Mouse (Mus musculus) layer of hippocampus, postnatal 10 days (tissue): ENCODE results near the gene Cnmd. TPM values are rescaled to one million over a fixed set of nuclear protein-coding genes. Genes with fewer than 3 reads are reported as not detected.
A peak's percentile ranks its signal among the peaks of the same experiment; 100 is the strongest.

ENCODE experiments used
- DNase-seq, 2 experiments: peaks; one replicate each; pipeline ENCODE4 v3.0.0; 2021; ENCODE audit warnings: low spot score in 2 of 2
- long read RNA-seq: library from polyadenylated mRNA; stranded (forward); transcript quantifications from one replicate; pipeline ENCODE4 v2.0.0, GENCODE M21; 2023
- total RNA-seq, 2 experiments: library from RNA; stranded (reverse); gene quantifications; 2 replicates each; pipeline ENCODE4 v1.2.3; 2021

The Cnmd gene
- 1 to 10 TPM; 2.5 to 3.0 TPM for total RNA-seq
- long read RNA-seq, partial matches to known transcripts, result 0 of 5 reads
- long read RNA-seq, other reads (novel, unspliced or antisense), result 2 of 5 reads

DNA sequence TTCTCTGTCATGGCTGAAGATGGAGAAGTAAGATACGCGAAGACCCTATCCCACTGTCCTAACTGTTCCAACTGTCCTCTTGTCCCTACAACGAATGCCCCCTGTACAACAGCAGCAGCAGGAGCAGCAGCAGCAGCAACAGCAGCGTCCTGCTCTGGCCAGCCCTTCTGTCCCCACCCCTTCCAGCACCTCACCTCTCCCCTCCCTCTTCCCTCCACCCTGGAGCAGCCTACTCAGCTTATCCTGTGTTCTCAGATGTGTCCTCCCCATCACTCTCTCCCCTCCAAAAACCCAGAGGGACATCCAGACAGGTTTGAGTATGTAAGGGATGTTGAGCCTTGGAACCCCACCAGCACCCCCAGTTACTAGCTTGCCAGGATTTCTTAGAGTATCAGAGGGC lies at the start of gene Cnmd:
Cnmd (minus strand) TSS at position 170 of the 400 bp plus-strand sequence.
- no peak for DNase-seq

DNA sequence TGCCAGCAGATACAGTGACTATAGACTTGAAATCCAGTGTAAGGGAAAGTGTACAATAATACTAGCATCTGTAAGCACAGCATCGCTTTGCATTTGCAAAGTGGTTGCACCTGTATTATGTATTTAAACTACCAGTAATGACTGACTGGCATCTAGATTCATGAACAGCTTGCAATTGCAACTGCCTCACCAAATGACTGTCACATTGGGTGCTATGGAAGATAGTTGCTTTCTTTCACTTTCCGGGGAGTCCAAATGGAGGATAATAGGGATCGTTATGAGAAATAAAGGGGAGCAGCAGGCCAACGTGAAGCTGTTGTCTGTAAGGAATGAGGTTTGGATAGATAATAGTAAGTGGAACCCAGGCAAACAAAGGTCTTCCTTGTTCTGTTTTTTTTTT lies 49.3 kb upstream of the Cnmd start:
- DNase-seq, result no peak

DNA sequence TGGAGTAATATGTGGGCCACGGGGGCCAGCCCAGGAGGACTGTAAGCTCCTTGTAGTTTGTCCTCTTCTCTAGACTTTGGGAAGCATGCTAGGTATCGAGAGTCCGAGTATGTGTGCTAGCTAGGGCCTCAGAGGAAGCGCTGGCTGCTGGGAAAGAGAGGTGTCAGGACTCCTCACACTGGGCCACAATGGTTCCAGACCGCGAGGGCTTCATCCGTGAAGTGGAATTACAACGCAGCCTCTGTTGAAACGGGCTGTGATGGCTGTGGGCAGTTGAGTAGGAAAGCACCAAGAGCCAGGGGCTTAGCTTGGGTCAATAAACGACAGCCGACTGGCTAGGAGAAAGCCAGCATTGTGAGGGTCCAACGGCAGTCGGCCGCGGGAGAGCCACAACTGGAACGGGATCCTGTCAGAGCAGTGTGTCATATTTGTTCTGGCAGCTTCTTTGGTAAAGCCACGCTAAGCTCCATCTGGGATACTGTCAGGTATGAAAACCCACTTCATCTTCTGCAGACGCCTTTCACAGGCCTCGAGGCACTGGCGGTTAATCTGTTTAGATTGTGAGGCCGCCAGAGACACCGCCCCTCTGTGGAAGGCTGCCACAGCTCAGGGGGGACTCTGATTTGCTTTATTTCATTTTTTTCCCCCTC lies 41.7 kb upstream of the Cnmd start:
- no peak for DNase-seq

DNA sequence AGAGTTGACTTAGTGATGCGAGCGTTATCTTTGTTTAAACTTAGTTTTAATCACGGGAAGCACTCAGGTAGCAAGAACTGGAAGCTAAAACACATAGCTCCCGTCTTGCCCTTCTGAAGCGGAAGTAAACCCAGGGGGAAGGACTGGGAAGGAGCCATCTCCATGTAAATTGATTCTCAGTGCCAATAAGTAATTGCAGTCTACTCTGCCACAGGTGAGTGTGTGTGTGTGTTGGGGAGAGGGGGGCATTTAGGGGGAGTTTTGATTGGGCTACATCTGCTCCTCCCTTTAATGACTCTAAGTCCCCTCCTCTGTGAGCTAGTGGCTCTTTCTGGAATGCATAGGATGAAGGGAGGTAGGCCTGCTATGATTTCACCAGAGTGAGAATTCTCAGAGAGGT lies 39.6 kb upstream of the Cnmd start:
- no peak for DNase-seq

DNA sequence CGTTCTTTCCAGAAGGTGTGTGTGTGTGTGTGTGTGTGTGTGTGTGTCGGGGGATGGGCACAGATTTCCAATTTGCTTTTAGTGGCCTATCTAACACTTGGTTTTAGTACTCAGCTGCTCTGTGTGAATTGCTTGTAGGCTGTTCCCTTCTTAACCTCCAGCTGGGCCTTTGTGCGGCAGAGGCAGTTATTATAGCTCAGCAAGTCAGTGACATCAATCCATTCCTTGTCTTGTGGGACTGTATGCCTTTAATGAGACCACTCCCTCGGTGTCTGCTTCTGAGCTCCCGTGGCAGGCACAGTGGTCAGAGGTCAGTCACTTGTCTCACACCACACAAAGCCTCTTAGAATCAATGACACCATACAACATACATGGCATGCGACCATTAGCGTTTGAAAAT lies 39.1 kb upstream of the Cnmd start:
- DNase-seq, result no peak

DNA sequence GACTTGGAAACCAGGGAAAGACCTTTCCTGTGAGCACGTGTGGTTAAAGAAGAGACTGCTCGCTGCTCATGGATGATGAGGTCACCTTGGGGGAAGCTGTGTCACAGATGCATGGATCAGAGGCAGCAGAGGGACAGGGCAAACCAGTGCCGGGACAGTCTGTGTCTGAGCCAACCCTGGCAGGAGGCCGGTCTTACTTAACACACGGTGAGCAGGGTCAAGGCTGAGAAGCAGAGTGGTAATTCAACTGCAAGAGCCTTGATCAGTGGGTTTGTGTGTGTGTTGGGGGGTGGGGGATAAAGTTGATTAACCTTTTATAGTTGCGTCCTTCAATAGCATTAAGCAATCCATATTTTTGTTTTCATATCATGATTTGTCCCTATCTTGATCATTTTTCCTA lies 37.4 kb upstream of the Cnmd start:
- no peak for DNase-seq

DNA sequence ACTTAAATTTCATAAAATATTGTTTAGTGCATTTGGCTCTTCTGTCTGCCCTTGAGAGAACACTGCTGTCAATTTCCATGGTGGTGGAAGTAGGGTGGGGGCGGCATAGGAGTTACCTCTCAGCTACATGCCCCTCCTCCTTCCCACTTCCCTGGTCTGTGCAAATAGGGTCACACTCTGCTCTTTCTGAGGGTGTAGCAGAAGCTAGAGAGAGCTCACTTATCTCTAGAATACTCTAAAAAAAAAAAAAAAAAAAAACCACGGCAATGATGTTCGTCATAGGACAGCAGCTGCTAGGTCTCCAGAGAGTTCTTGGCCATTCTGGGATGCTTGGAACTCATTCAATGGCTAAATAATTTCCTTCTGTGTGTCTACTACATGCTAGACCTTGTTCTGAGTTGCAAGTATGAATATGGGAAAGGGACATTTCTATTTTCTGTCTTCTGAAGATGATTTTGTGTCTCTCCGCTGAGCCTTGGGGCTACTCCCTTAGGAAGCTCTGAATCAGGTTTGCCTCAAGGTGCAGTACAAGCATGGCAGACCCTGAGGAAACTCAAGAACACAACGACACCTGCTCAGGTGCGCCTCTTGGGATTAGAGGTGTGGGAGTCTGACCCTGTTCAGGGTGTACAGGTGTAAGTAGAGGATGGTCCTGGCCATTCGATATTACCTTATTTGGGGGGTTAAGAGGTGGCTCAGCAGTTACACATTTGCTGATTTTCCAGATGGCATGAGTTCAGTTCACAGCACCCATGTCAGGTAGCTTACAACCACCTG lies 28.3 kb upstream of the Cnmd start:
- no peak for DNase-seq

DNA sequence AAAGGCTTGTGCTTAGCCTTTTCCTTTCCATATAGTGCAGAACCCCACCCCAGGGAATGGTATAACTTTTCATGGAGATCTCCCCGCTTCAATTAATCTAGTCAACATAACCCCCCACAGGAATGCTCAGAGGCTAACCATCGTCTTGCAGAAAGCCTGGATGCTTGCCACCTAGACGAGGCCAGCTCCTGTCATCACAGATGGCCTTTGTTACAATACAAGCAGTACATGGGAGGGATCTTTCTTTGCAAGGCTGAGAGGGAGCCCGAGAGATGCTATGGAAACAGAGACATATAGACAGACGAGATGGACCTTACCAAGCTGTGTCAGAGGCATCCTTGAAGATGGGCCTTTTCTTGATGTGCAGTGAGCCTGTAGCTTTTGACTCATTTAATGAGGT lies 18.7 kb upstream of the Cnmd start:
- DNase-seq, result no peak

DNA sequence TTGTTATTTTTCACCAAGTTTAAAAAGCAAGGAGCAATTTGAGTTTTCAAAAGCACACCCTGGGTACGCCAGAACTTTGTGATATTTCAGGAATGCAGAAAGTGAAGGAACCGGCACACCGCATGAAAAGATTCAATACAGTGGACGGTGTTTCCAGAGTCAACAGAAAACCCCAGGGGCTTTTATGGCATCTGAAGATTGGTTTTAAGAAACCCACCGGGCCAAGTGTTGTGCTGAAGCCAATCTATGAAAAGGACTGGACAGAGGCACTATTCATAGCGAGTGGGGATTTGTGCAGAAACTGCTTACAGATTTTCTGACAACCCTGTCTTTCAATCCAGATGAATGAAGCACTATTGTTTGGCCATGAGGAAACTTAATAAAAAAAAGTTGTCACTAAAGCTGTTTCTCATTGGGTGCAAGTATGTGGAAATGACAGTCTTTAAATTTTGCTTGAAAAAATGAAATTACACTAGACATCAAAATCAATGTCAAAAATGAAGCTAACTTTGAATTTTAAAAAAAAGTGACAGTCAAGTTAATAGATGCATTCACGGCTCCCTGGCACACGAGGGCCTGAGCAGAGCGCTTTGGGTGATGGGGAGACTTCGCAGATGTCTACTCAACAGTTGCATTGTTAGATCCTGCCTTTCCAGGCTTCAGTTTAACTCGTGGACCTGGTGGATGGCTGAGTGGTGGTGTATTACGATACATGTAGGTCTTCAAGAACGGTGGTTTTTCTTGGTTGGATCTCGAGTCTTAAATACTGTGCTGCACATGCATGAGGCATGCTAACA lies 16.1 kb upstream of the Cnmd start:
- peak in 1 of 2 experiments; percentile 35 for DNase-seq

DNA sequence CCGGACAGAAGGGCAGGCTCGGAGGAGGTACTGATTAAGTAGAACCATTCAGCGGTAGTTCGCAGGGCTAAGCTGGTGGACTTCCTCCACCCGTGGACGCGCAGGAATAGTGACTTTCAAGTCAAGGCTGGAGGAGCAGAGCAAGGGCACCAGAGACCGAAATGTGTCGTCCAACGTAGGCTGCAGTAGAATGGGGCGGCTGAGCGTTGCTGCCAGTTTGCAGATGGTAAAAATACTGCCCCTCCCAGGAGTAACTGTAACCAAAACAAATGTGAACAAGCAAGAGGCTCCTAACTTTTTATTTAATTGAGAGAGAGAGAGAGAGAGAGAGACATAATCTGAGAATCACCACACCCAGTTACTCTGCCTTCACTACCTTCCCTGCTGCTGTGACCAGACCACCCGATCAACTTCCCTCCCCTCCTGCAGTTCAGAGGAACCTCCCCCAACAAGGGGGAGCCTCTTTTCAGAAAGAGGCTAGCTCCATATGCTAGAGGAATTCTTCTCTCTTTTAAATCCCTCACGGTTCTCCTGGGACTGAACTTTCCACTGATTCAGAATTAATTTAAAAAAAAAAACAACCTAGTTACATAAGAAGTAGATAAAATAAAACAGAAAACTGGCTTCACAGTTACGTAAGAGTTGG lies 15.3 kb upstream of the Cnmd start:
- DNase-seq, result no peak

DNA sequence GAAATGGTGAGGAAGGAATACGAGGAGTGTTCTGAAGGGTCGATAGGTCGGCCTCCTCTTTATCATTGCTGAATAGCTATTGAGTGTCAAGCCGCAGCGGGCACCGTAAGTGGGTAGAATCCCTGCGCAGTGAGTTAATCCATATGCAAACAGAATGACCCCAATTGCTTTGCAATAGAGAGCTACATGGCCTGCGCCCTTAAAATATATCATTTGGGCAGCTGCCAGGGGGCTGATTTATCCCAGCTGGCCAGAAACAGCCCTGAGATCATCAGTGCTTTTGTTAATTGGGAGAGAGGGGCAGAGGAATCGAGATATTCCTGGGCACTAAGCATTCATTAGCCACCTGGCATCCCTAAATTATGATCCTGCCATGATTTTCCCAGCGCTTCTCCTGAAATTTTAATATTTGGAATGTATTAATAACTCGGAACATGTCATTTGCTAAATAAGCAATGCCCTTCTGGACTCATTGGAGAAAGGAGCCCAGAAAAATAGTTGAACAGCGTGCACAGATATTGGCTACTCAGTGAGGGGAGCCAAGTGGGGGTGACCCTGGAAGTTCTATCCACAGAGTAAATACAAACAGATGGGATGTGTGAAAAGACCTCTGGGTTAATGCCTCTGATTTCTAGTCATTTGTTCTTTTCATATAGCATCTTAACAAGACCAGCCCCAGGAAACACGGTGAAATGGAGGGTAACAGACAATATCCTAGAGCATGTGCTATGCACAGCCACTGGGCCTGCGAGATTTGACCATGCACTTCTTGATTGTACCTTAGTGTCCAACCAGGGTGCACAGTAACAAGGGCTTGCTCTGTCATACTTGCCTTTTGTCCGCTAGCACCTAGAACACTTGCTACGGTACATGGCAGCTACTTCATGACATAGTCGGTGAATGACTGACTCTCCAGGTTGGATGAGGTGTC lies 11.4 kb upstream of the Cnmd start:
- DNase-seq, result peak in 1 of 2 experiments; percentile 48

DNA sequence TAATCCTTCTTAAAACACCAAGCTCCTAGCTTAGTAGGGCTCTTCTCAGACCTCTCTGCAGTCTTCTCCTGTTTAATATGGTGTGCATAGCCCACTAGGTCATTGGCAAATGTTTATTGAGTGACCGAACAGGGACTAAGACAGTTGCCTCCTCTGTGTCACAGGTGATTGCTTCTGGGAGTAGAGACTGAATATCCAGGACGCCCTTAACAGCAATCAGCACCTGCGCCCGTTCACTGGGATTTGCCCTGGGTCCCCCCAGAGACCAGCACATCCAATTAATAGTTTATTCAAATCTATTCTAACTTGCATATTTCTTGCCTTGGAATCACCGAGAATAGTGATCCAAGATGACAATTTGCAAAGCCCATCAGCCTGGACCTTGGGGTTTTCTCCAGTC lies 10.6 kb upstream of the Cnmd start:
- no peak for DNase-seq

DNA sequence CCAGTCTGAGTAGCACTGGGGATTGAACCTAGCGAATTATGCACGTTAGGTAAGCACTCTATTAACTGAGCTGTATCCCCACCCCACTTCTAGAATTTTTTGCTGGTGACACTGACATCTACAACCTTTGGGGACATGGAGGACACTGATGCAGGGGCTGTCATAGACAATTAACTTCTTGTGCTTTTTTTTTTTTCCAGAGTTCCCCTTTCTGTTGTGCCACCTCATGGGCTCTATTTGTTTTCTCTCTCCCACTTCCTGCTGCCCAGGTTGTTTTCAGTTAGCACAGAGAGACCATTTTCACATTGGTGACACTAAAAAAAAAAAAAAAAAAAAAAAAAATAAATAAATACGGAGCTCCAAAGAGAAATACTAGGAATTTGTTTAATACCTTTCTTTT lies 9.0 kb upstream of the Cnmd start:
- no peak for DNase-seq

DNA sequence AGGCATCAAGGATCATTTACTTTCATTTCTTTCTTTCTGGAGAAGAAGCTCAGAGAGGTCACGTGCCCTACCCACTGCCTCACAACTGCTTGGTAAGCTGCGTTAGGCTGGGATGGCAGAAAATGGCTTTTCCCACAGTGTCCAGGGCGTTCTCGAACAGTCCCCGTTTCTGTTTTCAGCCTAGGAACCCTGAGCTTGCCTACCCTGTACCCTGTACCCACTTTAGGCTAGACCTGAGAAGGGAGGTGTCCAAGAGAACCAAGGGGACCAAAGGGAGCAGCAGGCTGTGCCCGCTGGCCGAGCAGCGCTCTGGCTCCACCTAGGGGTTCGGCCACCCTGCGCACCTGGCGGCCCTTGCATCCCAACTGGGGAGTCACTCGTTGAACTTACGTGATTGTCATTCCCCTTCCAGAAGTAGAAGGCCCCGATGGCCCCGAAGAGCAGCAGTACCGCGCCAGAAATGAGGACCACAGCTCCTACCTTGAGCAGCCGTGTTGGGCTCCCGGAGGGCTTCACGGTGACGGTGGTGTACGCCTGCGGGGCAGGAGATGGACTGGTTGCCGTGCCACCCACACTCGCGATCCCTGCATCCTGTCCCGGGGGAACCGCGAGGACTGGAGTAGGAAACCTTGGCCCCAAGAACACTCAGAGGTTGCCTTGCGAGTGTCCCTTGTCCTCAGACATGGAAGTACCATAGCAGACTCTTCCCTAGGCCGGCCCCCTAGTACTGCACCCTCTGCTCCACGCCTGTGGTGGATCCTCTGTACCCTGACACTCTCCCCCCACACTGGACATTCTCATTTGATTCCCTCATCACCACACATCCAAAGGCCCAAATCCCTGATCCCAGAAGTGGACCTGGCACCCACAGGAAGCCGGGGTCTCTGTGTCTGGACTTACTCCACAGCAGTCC lies 709 bp downstream of the Cnmd start:
- DNase-seq, result peak; percentile 62 to 78

DNA sequence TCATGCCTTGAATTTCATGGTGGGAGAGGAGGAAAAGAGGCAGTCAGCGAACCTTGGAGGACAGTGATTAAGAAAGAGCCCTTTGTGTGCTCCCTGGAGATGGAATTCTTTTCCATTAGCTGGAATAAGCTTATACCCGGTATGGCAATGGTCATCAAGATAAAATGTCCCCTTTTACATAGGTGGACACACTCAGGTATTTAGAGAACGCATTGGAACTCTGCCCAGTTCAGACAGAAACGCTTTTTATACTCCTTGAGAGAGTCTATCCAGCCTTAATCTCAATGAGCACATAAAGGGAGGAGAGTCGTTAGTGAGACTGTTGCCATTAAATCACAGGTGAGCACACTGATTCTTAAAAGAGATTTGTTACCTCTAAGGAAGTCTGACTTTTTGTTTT lies 1.5 kb downstream of the Cnmd start:
- no peak for DNase-seq

DNA sequence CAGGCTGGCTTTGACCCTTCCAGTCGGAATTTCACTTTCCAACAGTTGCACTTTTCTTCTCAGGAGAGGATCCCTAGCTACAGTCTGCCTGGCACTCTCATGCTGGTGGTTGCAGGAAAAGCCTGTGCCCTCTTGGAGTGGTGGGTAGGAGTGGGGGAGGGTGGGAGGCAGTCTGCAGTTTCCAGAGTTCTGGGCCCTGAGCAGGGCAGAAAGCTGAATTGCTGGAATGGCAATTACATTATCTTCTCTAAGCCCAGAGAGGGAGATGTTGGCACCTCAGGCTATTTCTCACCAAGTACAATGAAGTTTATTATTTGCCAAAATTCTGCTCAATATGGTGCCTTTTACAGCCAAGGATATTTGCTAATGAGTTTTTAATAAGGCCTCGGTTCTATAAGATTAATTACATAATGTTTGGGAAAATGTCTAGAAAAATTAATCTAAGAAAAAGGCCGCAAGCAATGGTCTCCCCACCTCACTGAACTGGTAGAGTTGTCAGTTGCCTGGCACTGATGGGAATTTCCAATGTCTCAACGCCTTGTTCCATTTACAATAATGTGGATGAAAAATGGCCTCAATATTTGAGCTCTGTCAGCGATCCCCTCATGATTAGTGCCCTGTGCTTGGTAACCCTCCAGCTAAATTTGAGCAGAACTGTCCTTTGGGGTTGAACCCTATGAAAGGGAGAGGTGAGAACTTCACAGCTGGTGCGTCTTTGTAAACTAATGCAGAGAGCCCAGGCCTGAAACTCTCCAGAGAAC lies 3.0 kb downstream of the Cnmd start:
- DNase-seq, result no peak

DNA sequence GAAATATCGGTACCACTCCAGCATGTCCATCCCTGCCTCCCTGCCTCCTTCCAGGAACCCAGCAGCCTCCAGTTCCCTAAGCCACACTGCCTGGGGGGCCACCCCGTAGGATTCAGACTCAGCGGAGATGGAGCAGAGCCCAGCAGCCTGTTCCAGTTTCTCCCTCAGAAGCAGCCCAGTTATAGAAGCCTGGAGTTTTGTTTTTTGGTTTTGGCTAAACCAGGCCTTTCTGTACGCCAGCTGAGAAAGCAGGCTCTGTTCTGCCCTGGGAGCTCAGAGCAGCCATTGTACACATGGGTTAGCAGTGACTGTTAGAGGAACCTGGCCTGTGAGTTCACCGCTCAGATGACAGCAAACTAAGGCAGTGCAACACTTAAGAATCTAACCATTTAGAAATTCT lies 3.7 kb downstream of the Cnmd start:
- peak; percentile 65 to 73 for DNase-seq

DNA sequence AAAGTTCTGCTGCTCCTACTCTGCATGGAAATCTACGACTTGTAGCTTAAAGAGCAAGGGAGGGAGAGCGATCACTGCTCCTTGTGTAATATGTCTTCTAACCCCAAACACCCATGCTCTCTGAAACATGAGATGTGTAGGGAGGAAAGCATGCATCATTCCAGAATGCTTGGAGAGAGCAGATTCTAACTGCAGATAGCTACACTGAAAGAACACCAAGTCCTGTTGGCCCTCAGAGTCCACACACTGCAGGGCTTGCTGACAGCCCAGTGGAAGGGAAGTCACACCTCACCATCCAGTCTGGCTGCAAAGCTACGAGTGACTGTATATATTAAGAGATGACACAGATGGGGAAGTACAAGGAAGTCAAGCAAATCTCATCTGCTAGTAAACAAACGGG lies 9.3 kb downstream of the Cnmd start:
- DNase-seq, result no peak

DNA sequence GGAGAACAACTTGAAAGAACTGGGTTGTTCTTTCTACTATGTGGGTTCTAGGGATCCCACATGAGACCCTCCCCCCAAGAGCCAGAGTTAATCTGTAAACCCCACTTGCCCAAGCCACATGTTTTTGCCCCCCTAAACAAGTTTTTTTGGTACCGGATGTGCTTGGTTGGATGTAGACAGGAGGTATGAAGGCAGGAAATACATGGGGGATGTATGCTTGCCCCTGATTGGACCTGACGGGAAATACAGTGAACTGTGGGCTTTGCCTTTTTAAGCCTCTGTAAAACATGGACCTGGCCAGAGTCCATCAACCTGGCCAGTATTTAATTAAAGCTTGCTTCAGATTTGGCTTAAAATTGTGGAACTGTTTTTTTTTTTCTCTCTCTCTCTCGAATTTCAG lies 12.3 kb downstream of the Cnmd start:
- DNase-seq, result no peak
